Mouse (Mus musculus): Measurements from ENCODE around the gene Sh3bgrl2. TPM values are rescaled to one million over a fixed set of nuclear protein-coding genes. Genes with fewer than 3 reads are reported as not detected.

Sh3bgrl2 gene
- polyA plus RNA-seq, 1 experiment from 2014 or later, result 24.7 TPM

DNA sequence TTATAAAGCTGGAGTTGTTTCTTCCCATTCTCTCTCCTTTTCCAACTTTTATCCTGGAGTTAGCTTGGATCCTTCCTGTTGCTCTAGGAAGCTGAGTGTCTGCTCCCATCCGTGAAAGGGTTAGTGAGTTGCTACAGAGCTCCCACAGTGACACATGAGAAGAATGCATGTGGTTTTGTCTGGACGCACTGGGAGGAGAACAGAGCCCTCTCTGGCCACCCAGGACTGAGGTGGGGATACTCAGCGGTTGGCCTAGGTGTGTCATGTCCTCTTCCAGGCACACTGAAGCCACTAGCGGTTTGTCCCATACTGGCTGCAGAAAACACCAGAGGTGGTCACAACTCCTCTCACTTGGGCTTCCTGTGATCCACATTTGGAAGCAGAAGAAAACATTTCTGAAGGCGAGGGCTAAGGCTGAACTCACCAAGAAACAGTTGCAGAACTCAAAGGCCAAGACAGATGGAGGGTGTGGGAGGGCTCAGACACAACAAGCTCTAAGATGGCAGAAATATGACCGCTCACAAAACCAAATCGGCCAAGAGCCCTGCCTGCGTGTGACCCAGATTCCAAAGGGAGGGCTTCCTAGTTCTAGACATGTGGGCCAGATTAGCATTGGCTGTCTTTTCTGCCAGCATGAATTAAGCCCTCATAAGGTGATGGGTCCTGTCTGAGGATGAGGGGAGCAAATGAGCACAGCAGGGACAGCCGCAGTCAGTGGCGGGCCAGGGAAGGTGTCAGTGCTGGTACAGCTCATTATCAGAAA lies 52.3 kb downstream of the Sh3bgrl2 start:
- H3K27ac ChIP-seq (ENCODE audit: low read length), result no peak overlapping the region
- no peaks in the 10 kb centered on the region for H3K9me3 ChIP-seq (ENCODE audit: control insufficient read depth, low read depth, low read length)
- H3K36me3 ChIP-seq (ENCODE audit: control insufficient read depth, insufficient read depth, low read length), result no peaks in the 10 kb centered on the region
- H3K4me1 ChIP-seq (ENCODE audit: control insufficient read depth, insufficient read depth, low read length), result no peaks in the 10 kb centered on the region
- 76% methylated on average over 10 of the region's 10 CpGs for WGBS
- H3K4me2 ChIP-seq (replicated peaks; ENCODE audit: low read depth, low read length), result no peak overlapping the region
- H3K4me3 ChIP-seq (ENCODE audit: low read depth, low read length), result no peak overlapping the region
- no peaks in the 10 kb centered on the region for H3K27me3 ChIP-seq (ENCODE audit: control insufficient read depth, insufficient read depth, low read length)
- ATAC-seq (ENCODE audit: insufficient number of reproducible peaks, insufficient read depth, low FRiP score, low read depth), result no peak
- H3K9ac ChIP-seq (replicated peaks; ENCODE audit: low read depth, low read length), result no peak overlapping the region

DNA sequence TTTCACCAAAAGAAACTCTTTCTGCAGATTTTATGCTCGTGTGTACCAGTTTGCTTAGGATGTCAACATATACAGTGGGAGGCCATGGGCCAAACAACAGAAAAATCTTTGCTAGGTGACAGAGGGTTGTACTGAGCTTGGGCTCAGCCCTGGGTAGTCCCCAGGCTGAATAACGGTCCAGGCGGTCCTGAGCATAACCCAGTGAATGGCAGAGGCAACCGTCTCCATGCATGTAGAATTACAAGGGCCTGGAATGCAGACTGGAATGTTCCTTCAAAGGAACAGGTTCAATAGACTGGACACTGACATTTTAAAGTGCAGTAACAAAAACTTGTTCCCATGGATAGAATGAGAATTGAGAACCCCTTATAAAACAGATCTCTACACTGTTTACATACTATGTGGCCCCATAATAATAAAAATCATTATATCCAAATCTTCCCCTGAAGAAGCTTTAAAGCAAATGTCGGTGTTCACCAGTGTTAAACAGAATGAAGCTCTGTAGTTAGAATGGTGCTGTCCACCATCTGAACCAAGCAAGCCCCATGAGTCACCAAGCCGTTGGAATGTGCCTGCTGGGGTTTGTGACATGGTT lies 54.1 kb downstream of the Sh3bgrl2 start:
- H3K9me3 ChIP-seq (ENCODE audit: control insufficient read depth, low read depth, low read length), result no peaks in the 10 kb centered on the region
- WGBS, result 70% methylated on average over 6 of the region's 6 CpGs
- H3K4me2 ChIP-seq (replicated peaks; ENCODE audit: low read depth, low read length), result no peak overlapping the region
- no peak overlapping the region for H3K27ac ChIP-seq (ENCODE audit: low read length)
- no peak for ATAC-seq (ENCODE audit: insufficient number of reproducible peaks, insufficient read depth, low FRiP score, low read depth)
- no peaks in the 10 kb centered on the region for H3K27me3 ChIP-seq (ENCODE audit: control insufficient read depth, insufficient read depth, low read length)
- peaks cover 6% of the 10 kb centered on the region for H3K4me1 ChIP-seq (ENCODE audit: control insufficient read depth, insufficient read depth, low read length)
- H3K4me3 ChIP-seq (ENCODE audit: low read depth, low read length), result no peak overlapping the region
- H3K9ac ChIP-seq (replicated peaks; ENCODE audit: low read depth, low read length), result no peak overlapping the region
- no peaks in the 10 kb centered on the region for H3K36me3 ChIP-seq (ENCODE audit: control insufficient read depth, insufficient read depth, low read length)

DNA sequence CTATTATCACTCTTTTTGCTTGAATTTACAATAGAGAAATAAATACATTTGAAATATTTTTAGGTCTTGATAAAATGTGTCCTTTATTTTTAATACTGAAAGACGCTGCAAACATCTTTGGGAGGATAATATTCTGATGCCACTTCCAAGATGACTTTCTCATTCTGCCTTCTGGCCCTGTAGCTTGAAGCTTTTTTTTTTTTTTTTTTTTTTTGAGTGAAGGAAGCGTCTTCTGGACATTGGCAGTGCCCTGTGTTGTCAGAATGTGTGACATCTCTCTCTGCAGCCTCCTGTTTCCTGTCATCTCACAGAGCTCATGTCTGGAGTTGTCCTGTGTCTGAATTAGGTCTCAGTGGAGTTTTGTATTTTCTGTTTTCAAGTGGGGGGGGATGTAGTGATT lies 55.0 kb downstream of the Sh3bgrl2 start:
- H3K27me3 ChIP-seq (ENCODE audit: control insufficient read depth, insufficient read depth, low read length), result no peaks in the 10 kb centered on the region
- ATAC-seq (ENCODE audit: insufficient number of reproducible peaks, insufficient read depth, low FRiP score, low read depth), result no peak
- 64% methylated on average over 2 of the region's 2 CpGs for WGBS
- no peaks in the 10 kb centered on the region for H3K9me3 ChIP-seq (ENCODE audit: control insufficient read depth, low read depth, low read length)
- peaks cover 6% of the 10 kb centered on the region for H3K4me1 ChIP-seq (ENCODE audit: control insufficient read depth, insufficient read depth, low read length)
- H3K36me3 ChIP-seq (ENCODE audit: control insufficient read depth, insufficient read depth, low read length), result no peaks in the 10 kb centered on the region
- no peak overlapping the region for H3K9ac ChIP-seq (replicated peaks; ENCODE audit: low read depth, low read length)
- no peak overlapping the region for H3K4me2 ChIP-seq (replicated peaks; ENCODE audit: low read depth, low read length)
- H3K4me3 ChIP-seq (ENCODE audit: low read depth, low read length), result no peak overlapping the region
- no peak overlapping the region for H3K27ac ChIP-seq (ENCODE audit: low read length)

DNA sequence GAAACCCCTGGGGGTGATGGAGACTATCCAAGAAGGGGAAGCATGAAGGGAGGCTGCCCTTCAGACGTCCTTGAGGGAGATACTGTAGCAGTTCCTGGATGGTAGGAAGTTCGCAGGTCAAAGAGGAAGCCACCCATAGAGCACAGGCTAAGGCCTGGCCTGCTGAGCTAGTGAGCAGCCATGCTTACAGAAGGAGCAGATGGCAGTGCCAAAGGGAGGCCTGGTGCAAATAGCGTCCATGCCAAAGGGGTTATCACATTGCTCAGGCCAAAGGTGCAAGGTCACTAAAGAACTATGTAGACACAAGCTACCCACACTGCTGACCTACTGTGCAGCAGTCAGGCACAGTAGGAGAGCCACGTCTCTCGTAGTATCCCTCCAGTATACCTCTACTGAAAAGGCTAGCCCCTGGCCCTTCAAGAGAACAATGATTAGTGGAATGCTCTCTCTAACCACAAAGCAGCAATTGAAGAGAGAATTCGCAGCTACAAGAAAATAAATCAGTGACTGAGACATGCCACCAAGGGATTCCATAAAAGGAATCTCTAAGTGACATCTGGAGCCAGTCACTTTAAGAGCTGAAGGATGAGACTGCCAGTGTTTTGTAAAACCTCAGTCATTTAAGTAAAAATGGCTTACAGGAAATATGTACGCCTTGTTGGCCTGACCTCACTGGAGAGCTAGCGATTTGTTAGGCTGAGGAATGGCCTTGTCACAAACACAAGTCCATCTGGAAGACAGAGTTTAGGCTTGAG lies 57.9 kb downstream of the Sh3bgrl2 start:
- H3K9ac ChIP-seq (replicated peaks; ENCODE audit: low read depth, low read length), result no peak overlapping the region
- no peak overlapping the region for H3K4me2 ChIP-seq (replicated peaks; ENCODE audit: low read depth, low read length)
- no peaks in the 10 kb centered on the region for H3K27me3 ChIP-seq (ENCODE audit: control insufficient read depth, insufficient read depth, low read length)
- H3K9me3 ChIP-seq (ENCODE audit: control insufficient read depth, low read depth, low read length), result no peaks in the 10 kb centered on the region
- H3K4me3 ChIP-seq (ENCODE audit: low read depth, low read length), result no peak overlapping the region
- ATAC-seq (ENCODE audit: insufficient number of reproducible peaks, insufficient read depth, low FRiP score, low read depth), result no peak
- peak overlapping the region; percentile 71; the same call in 1 of the 2 replicates for H3K27ac ChIP-seq (ENCODE audit: low read length)
- 38% methylated on average over 8 of the region's 8 CpGs for WGBS
- peaks cover 6% of the 10 kb centered on the region for H3K4me1 ChIP-seq (ENCODE audit: control insufficient read depth, insufficient read depth, low read length)
- H3K36me3 ChIP-seq (ENCODE audit: control insufficient read depth, insufficient read depth, low read length), result no peaks in the 10 kb centered on the region

DNA sequence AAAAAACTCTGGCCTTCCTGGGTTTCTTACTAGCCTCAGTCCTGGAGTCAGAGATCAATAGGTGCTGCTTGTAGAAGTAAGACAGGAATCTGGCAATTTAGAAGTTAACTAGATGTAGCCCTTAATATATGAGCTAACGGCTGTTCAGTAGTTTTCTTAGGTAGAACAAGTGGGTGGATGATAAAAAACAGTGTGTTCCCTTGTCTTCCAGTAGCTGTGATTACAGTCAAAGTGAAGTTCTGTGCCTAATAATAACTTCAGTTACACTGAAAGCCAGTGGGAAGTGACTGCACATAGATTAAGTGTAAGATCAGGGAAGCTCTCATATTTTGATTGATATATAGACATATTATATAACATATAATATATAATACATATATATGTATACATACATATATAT lies 60.0 kb downstream of the Sh3bgrl2 start:
- Histone ChIP-seq H3K4me1 (ENCODE audit: control insufficient read depth, insufficient read depth, low read length) (peaks cover 6% of the 10 kb centered on the region), H3K27me3 (ENCODE audit: control insufficient read depth, insufficient read depth, low read length) (no peaks in the 10 kb centered on the region), H3K9ac (replicated peaks; ENCODE audit: low read depth, low read length) (no peak overlapping the region), H3K4me2 (replicated peaks; ENCODE audit: low read depth, low read length) (no peak overlapping the region), H3K9me3 (ENCODE audit: control insufficient read depth, low read depth, low read length) (no peaks in the 10 kb centered on the region), H3K27ac (ENCODE audit: low read length) (no peak overlapping the region), H3K4me3 (ENCODE audit: low read depth, low read length) (no peak overlapping the region), H3K36me3 (ENCODE audit: control insufficient read depth, insufficient read depth, low read length) (no peaks in the 10 kb centered on the region)
- no peak for ATAC-seq (ENCODE audit: insufficient number of reproducible peaks, insufficient read depth, low FRiP score, low read depth)
- 69% methylated on average over 1 of the region's 1 CpGs for WGBS

DNA sequence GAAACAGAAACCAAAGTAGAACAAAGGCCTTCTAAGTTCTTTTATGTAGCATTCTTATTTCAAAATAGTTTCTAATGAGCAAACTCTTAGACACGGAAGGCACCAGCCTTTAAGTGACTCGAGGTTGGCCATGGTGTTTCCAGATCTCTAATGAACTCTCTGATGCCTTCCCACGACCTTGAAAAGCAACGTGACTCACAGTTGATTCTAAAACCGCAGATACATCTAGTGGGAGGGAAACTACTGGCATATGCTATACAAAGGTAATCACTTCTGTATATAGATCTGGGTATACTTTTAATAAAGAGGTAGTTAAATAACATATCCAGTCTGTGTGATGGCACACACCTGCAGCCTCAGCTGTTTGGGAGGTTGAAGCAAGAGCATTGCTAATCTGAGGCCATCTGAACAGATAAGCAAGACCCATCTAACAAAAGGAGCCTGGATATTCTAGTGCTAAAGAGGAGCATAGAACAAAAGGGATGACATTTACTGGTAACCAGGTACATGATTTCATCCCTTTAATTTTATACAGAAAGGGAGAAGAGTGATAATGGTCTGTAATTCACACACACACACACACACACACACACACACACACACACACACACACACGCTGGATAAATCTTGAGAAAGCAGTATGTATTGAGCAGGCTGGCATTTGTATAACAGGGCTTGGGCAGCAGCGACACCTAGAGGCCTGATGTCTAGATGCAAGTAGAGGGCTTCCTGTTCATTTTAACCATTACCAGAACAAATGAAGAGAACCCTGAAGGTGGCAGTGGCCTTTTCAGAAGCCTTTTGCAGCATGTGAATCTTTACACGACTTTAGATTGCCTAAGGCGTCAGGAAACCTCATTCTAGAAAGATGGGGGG lies 61.5 kb downstream of the Sh3bgrl2 start:
- no peaks in the 10 kb centered on the region for H3K9me3 ChIP-seq (ENCODE audit: control insufficient read depth, low read depth, low read length)
- no peaks in the 10 kb centered on the region for H3K36me3 ChIP-seq (ENCODE audit: control insufficient read depth, insufficient read depth, low read length)
- H3K4me3 ChIP-seq (ENCODE audit: low read depth, low read length), result no peak overlapping the region
- ATAC-seq (ENCODE audit: insufficient number of reproducible peaks, insufficient read depth, low FRiP score, low read depth), result peak; percentile 62
- H3K27ac ChIP-seq (ENCODE audit: low read length), result no peak overlapping the region
- H3K4me2 ChIP-seq (replicated peaks; ENCODE audit: low read depth, low read length), result no peak overlapping the region
- 39% methylated on average over 9 of the region's 9 CpGs for WGBS
- peaks cover 6% of the 10 kb centered on the region for H3K4me1 ChIP-seq (ENCODE audit: control insufficient read depth, insufficient read depth, low read length)
- no peaks in the 10 kb centered on the region for H3K27me3 ChIP-seq (ENCODE audit: control insufficient read depth, insufficient read depth, low read length)
- no peak overlapping the region for H3K9ac ChIP-seq (replicated peaks; ENCODE audit: low read depth, low read length)

DNA sequence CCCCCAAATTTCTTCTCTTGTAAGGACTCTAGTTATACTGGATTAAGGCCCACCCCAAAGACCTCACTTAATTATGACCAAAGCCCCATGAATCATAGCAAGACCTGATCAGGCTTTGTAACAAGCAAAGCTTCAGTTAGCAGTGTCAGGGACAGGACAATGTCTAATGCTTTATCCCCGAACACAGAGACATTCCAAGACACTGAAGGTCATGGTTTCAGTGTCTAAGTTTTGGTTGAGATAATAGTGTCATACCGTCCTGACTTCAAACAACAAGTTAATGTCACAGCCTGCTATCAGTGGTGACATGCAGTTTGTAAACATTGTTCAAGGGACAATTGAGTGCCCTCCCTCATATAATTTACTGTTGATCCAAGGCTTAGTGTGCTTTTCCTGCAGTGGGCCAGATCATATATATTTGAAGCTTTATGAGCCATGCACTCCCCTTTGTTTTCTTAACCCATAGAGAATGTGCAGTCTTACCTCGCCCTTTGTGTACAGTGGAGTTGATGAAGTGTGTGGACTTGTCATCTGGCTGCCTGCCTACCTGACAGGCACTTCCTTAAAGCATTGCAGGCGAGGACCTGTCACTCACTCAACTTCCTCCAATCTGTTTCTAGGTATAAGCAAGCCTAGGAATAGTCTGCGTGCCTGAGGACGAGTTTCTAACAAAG lies 67.9 kb downstream of the Sh3bgrl2 start:
- Histone ChIP-seq H3K27ac (ENCODE audit: low read length) (no peak overlapping the region), H3K9me3 (ENCODE audit: control insufficient read depth, low read depth, low read length) (no peaks in the 10 kb centered on the region), H3K4me2 (replicated peaks; ENCODE audit: low read depth, low read length) (no peak overlapping the region), H3K4me1 (ENCODE audit: control insufficient read depth, insufficient read depth, low read length) (peaks cover 5% of the 10 kb centered on the region; the same call in 1 of the 2 replicates), H3K9ac (replicated peaks; ENCODE audit: low read depth, low read length) (no peak overlapping the region), H3K4me3 (ENCODE audit: low read depth, low read length) (no peak overlapping the region), H3K36me3 (ENCODE audit: control insufficient read depth, insufficient read depth, low read length) (no peaks in the 10 kb centered on the region), H3K27me3 (ENCODE audit: control insufficient read depth, insufficient read depth, low read length) (no peaks in the 10 kb centered on the region)
- WGBS, result 33% methylated on average over 6 of the region's 6 CpGs
- peak; percentile 72; the same call in 1 of the 2 replicates for ATAC-seq (ENCODE audit: insufficient number of reproducible peaks, insufficient read depth, low FRiP score, low read depth)

Measured in stomach, embryonic 14.5 days (tissue).